Mouse (Mus musculus): ENCODE data around the gene Slc38a4.

- TF ChIP-seq CTCF (IDR thresholded peaks at IDR 0.05; ENCODE audit: extremely low read depth, insufficient read length, insufficient replicate concordance, low read depth, low read length) (no peak), POLR2A (IDR thresholded peaks at IDR 0.05; ENCODE audit: low read depth, low read length) (no peak)
Measured at GRCm38 (mm10) chr15:97042001-97042491, 13.7 kb downstream of the Slc38a4 start.
